Mouse (Mus musculus) embryonic fibroblast, embryonic 13.5 days (primary cell): ENCODE measurements at regions not wholly inside any gene's neighbourhood (a gene's known extent, or its start where the extent isn't known, plus 50 kb on each side); places are given as distances from the start of the nearest gene placed in this dataset.

Experiments
- CTCF ChIP-seq: IDR thresholded peaks from 2 replicates; pipeline ENCODE4 v1.5.1; 2011; ENCODE audit warnings: mild to moderate bottlenecking, control low read depth, low read length, moderate library complexity, borderline replicate concordance; ENCODE audit not compliant: insufficient read depth
- POLR2A ChIP-seq: IDR thresholded peaks from 2 replicates; pipeline ENCODE4 v1.6.1; 2011; ENCODE audit warnings: low read depth, mild to moderate bottlenecking, control low read depth, low read length, moderate library complexity

GRCm38 (mm10) chr5:75389433-75389971, 185.2 kb upstream of the Kit start:
- no peak for TF ChIP-seq CTCF
- no peak for TF ChIP-seq POLR2A
